Mouse (Mus musculus) cortical plate, adult 2 months (tissue): ENCODE results near the gene Dagla. TPM values are rescaled to one million over a fixed set of nuclear protein-coding genes. Genes with fewer than 3 reads are reported as not detected.
A peak's percentile ranks its signal among the peaks of the same experiment; 100 is the strongest.

Experiments used
- H3K27ac ChIP-seq: fragments of 200-500 bp; 2 replicates; pipeline ENCODE4 v1.5.1; 2012; ENCODE audit warnings: low read length, control low read depth, inconsistent platforms; ENCODE audit not compliant: insufficient read depth
- H3K4me1 ChIP-seq: fragments of 200-500 bp; 2 replicates; pipeline ENCODE4 v1.6.1; 2011; ENCODE audit warnings: low read length; ENCODE audit not compliant: control insufficient read depth, insufficient read depth
- H3K4me3 ChIP-seq: fragments of 200-500 bp; 2 replicates; pipeline ENCODE4 v1.5.1; 2011; ENCODE audit warnings: mild to moderate bottlenecking, low read length, control low read depth; ENCODE audit not compliant: insufficient read depth
- CTCF ChIP-seq: fragments of 200-500 bp; IDR thresholded peaks from 2 replicates; pipeline ENCODE4 v1.5.1; 2011; ENCODE audit warnings: mild to moderate bottlenecking, control low read depth, low read length; ENCODE audit not compliant: insufficient read depth; ENCODE audit errors: extremely low read depth
- POLR2A ChIP-seq: fragments of 200-500 bp; IDR thresholded peaks from 2 replicates; pipeline ENCODE4 v1.6.1; 2011; ENCODE audit warnings: mild to moderate bottlenecking, low read length, control low read depth; ENCODE audit not compliant: insufficient read depth; ENCODE audit errors: extremely low read depth
- polyA plus RNA-seq: library from polyadenylated mRNA; depleted of rRNA; stranded (reverse); fragments of >200 nt; gene quantifications from 2 replicates; pipeline ENCODE4 v1.2.3, GENCODE M21; 2012

The Dagla gene
- polyA plus RNA-seq, 1 experiment, result 69.9 TPM

DNA sequence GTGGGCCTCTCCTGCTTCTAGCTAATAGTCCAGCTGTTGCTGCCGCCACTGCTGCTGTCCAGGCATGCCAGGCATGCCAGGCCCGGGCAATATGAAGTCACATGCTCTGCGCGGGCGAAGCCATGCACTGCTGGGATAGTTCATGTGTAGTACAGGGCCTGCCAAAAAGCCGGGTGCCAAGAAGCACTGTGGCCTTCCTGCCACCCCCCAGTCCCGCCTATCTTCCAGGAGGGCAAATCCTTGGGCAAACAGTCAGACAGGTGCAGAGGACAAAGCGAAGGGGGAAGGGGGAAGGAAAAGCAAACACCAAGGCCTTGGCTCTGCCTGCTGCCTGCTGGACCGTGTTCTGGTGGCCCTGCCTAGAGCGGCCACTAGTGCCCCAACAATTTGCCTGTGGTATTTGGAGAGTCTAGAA lies 18.2 kb downstream of the Dagla start:
- Histone ChIP-seq H3K27ac (no peak overlapping the region), H3K4me1 (peaks cover 55% of the 10 kb centered on the region)

DNA sequence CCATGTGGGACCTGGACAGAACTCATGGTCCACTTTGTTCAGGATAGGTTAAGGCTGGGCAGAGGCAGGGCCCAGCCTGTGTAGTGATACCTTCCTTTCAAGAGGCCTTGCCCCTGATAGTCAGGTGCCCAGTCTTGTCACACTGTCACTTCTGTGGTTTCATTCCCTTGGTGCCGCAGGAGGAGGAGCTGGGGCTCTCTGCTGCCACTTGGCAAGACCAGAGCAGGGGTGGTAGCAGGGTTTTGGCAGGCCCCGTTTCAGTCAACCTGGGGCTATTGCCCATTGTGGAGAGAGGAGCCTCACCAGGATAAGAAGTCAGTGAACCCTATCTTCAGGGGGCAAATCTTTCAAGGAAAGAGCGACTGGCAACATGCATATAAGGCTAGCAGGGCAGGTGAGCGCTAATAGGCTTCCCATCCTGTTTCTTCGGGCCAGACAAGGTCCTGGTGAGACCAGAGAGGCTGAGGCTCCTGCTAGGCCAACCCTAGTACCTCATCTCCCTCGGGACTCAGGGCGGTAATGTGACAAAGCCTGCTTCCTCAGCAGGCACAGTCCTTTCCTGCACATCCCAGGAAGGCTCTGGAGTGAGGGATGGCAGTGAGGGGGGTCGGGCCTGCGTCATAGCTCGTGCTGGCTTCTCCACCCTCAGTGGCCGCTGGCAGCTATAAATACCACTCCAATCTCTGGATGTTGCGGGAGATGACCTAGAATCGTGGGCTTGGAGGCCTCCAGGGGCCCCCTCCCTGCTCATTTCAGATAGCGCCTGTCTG lies 23.7 kb downstream of the Dagla start:
- TF ChIP-seq CTCF (no peak), POLR2A (0 out of 2 replicates have a peak, but pooled peaks have one; percentile 14)
- peak overlapping the region; percentile 76 for H3K27ac ChIP-seq

More for the DNA sequence above, 18.2 kb downstream of the Dagla start:
- H3K4me3 ChIP-seq, result no peak overlapping the region
- TF ChIP-seq POLR2A (no peak), CTCF (no peak)

DNA sequence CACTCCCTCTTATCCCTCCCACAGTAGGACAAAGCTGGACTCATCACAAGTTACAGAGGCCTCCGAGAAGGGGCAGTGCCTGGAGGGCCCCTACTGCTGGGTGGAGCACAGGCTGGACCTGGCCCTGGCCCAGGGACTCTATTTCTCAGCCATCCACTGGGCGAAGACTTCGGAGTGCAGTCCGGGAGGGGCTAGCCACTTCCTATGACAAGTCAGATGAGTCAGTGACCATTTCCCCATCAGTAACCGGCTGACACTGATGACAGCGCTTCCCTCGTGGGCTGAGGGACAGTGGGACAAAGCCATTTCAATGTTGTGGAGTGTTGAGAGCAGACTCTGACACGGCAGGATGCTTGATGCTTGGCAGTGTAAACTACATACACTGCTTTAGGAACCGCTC lies 25.0 kb downstream of the Dagla start:
- Histone ChIP-seq H3K4me3 (no peak overlapping the region), H3K27ac (no peak overlapping the region), H3K4me1 (peaks cover 47% of the 10 kb centered on the region)
- TF ChIP-seq CTCF (no peak), POLR2A (no peak)

More for the DNA sequence above, 23.7 kb downstream of the Dagla start:
- Histone ChIP-seq H3K4me3 (no peak overlapping the region), H3K4me1 (peaks cover 48% of the 10 kb centered on the region)

DNA sequence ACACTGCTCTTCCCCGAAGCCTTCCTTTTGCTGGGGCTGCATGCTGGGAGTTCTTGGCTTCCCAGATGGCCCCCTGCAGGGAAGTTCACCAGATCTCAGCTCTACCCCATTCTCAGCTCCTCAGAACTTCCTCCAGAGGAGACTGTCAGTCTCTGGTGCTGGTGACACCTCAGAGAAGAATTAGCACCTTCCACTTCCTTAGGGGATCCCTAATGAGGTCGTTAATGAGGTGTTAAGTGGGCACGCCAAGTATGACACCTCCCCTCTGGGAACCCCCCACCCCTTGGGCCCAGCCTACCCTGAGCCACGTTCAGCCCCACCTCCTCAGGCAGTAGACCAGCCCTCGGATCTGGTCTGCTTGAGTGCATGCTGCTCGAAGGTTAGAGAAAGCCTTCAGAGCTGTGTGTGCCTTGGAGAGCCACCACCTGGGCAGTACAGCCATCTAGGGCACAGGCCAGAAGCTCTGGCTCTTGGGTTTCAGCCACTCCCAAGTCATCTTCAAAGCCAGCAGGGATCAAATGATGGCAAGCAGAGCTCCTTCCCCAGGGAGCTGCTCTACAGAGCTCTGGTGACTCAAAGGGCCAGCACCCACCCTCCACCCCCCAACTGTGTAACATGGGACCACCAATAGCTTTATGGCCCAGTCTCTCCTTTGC lies 25.9 kb downstream of the Dagla start:
- Histone ChIP-seq H3K27ac (no peak overlapping the region), H3K4me1 (peaks cover 45% of the 10 kb centered on the region), H3K4me3 (no peak overlapping the region)
- no peak for TF ChIP-seq POLR2A
- TF ChIP-seq CTCF, result no peak

DNA sequence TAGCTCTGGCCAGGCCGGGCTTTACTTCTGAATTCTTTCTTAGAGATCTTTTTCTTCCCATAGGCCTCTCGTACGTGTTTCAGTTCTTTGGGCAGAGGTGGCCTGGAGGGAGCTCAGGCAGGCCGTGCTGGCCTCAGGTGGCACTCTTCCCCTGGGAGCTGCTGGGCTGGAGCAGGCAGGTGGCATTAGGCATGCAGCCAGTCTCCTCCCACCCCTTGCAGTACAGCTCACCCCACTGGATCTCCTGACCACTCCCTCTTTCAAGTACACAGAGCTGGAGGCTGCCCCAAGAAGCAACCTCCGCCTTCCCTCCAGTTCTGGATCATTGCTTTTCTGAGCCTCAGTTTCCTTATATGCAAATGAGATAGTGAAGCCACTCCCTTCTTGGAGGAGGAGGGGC lies 26.9 kb downstream of the Dagla start:
- H3K4me3 ChIP-seq, result no peak overlapping the region
- peaks cover 49% of the 10 kb centered on the region for H3K4me1 ChIP-seq
- no peak overlapping the region for H3K27ac ChIP-seq
- TF ChIP-seq POLR2A, result no peak

DNA sequence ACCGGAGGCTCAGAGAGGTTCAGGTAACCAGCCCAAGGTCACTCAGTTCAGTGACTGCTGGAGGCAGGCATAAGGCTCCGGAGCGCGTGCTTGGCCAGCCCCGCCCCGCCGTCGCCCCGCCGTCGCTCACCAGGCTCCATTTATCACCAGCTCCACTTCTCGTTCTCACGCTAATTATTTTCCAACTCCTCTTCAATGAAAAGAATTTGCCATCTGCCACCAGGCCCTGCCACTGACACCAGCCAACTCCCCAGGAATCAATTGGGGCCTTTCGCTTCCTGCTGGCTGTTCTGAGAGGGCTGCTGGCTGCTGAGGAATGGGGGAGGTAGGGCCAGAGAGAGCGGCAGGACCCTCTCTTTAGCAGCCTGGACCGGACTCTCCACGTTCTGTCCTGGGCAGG lies 27.3 kb downstream of the Dagla start:
- H3K27ac ChIP-seq, result no peak overlapping the region
- no peak overlapping the region for H3K4me3 ChIP-seq
- TF ChIP-seq POLR2A, result no peak
- no peak for TF ChIP-seq CTCF
- peaks cover 47% of the 10 kb centered on the region for H3K4me1 ChIP-seq

DNA sequence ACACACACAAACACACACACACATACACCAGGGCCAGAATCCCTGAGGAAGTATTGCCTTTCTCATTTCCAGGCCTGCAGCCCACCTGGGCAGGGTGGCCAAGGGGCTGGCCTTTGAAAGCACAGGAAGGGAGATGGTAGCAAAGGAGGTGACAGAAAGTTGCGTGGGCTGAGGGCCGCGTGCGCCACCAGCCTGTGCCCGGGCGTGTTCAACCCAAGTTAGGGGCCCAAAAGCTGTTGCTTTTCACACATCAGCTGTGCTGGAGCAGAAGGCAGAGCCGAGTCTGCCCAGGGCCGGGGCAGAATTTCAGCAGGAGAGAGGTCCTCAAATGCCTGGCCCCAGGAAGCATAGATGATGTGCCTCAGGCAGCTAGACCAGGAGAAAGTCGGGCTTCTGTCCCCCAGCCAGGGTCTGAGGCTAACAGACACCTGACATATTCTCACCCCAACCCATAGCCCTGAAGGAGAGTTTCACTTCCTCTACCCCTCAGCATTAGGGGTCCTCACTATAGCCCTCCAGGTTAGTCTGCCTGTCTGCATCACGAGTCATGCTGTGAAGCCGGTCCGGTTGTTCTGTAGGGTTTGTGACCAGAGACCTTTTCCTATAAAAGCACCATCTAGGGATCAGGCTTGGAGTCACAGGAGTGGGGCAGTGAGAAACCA lies 28.1 kb downstream of the Dagla start:
- Histone ChIP-seq H3K27ac (no peak overlapping the region), H3K4me3 (no peak overlapping the region), H3K4me1 (peaks cover 42% of the 10 kb centered on the region)
- no peak for TF ChIP-seq POLR2A
- no peak for TF ChIP-seq CTCF

DNA sequence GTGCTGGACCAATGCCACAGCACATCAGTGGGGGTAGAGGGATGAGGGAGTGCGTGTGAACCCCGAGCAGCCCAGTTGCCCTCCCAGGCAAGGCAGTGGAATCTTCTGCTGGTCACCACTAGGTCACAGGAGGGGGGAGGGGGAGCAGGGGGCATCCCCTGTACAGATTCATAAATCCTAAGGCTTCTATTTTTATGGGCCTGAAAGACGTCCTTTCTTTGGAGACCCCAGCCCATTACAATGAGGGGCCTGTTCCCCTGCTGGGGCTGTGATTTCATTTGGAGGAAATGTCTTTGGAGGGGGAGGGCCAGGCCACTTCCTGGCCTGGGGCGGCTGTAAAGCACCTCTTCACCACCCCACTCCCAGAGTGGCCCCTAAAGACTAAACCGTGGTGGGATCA lies 30.6 kb downstream of the Dagla start:
- H3K27ac ChIP-seq, result no peak overlapping the region
- peaks cover 27% of the 10 kb centered on the region for H3K4me1 ChIP-seq
- no peak for TF ChIP-seq POLR2A
- no peak for TF ChIP-seq CTCF

DNA sequence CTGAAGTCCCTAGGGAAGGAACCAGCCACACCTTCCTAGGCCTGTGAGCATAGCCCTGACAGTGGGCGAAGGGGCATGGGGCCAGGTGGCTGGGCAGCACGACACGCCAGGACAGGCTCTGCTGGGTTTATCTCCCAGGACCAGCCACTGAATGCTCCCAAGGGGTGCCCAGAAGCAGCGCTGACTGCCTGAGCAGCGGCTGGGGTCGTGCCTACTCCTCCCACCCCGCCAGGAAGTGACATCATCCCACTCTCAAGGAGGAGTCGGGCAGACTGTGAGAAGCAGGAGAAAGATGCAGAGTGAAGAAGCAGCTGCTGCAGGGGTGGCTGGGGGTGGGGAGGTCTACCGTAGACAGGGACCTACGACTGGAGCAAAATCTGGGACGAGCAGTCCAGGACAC lies 31.9 kb downstream of the Dagla start:
- Histone ChIP-seq H3K4me3 (no peak overlapping the region), H3K27ac (peak overlapping the region; percentile 37), H3K4me1 (peaks cover 21% of the 10 kb centered on the region)
- no peak for TF ChIP-seq CTCF
- TF ChIP-seq POLR2A, result peak; percentile 52; the same call in 1 of the 2 replicates

More for the DNA sequence above, 30.6 kb downstream of the Dagla start:
- no peak overlapping the region for H3K4me3 ChIP-seq

DNA sequence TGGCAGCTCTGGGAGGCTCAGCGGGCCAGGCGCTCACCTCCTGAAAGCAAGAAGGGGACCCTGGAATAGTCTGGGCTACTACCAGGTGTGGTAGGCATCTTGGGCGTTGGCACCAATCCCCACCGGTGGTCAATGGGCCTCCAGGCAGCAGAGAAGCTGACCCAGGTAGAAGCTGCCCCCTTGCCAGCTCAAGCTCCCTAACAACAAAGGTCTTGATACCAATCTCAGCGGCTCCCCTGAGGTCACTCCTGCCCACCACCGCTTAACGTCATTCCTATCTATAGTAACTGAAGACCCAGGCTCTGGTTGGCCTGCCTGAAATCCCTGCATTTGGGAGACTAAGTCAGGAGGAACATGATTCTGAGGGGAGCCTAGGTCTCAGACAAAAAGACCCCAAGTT lies 33.1 kb downstream of the Dagla start:
- H3K27ac ChIP-seq, result no peak overlapping the region
- no peak overlapping the region for H3K4me3 ChIP-seq
- H3K4me1 ChIP-seq, result peaks cover 15% of the 10 kb centered on the region
- no peak for TF ChIP-seq CTCF
- no peak for TF ChIP-seq POLR2A
